Mouse (Mus musculus) lung, postnatal 25 days (tissue): ENCODE results near the gene Ampd1.
A peak's percentile ranks its signal among the peaks of the same experiment; 100 is the strongest.

Experiments
- DNase-seq: peaks from one replicate; pipeline ENCODE4 v3.0.0; 2022; ENCODE audit warnings: low spot score

Ampd1 gene

GRCm38 (mm10) chr3:103073771-103074170, at the start of gene Ampd1:
Gene Ampd1 (plus strand): TSS chr3:103074014.
- DNase-seq = no peak

DNA sequence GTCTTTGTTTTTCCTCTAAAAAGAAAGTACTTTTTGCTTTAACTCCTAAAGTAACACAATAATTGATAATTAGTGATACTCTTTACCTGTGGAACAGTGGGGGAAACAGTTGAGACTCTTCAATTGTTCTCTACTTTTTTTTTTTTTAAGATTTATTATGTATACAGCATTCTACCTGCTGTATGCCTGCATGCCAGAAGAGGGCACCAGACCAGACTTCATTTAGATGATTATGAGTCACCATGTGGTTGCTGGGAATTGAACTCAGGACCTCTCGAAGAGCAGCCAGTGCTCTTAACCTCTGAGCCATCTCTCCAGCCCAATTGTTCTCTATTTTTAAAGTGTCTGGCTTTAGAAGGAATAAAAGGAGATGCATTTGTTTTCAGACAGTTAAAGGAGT, 47.6 kb upstream of the Ampd1 start:
- no peak for DNase-seq

- DNase-seq = no peak
These were observed 33.5 kb upstream of the Ampd1 start for GRCm38 (mm10) chr3:103040285-103040684.

- no peak for DNase-seq
These were observed 32.9 kb upstream of the Ampd1 start for GRCm38 (mm10) chr3:103040861-103041379.

GRCm38 (mm10) chr3:103056016-103056595, 17.7 kb upstream of the Ampd1 start:
- no peak for DNase-seq

DNA sequence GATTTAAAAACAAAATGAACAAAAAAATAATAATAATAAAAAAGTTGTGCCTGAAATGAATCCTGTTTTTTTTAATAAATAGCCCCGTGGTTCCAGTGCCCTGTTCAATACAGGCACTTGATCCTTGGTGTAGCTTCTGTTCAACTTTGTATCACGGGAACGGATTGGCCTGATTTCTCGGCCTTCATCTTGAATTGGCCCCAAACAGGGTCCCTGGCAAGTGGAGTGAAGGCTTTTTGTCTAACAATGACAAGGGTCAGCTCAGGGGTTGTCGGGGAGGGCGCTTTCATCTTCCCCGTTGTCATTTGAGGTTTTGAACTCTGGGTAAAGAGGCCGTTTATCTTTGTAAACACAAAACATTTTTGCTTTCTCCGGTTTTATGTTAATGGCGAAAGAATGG, 16.1 kb upstream of the Ampd1 start:
- DNase-seq = no peak

DNA sequence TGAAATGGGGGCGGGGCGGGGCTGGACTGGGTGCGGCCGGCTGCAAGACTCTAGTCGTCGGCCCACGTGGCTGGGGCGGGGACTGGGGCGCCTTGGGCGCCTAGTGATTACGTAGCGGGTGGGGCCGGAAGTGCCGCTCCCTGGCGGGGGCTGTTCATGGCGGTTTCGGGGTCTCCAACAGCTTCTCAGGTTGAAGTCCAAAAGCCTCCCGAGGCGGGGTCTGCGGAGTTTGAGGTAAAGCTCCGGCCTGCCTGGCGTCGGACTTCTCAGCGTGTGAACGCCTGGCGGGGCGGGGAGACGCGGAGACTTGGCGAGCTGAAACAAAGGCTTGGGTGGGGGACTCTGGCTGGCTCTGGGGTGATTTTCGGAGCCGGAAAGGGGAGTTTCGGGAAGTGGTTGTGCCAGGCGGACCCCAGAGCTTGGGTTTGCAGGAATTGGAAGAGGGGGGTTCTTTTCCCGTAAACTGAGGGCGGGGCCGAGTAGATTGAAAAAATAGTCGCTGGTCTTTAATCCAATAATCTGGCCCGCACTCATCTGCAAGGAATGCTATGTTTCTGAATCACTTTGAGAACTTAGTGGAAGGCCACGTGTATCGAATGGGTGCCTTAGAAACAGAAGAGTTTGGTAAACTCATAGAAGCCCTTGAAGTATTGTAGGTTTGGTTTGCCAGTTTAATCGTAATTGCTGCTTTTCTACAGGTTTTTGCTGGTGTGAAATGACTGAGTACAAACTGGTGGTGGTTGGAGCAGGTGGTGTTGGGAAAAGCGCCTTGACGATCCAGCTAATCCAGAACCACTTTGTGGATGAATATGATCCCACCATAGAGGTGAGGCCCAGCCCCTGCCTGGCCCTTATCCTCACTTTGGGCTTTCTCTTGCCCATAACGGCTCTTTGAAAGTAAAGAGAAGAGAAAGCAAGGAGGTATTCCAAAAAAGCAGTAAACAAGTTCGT, 15.3 kb upstream of the Ampd1 start, which contains the start of gene Nras:
TSS of gene Nras (plus strand) at position 79 of the 951 bp plus-strand sequence.
- peak; percentile 94 for DNase-seq

- DNase-seq = no peak
These were observed 6.9 kb upstream of the Ampd1 start for GRCm38 (mm10) chr3:103066927-103067326.

- DNase-seq = peak; percentile 29
These were observed 4.8 kb upstream of the Ampd1 start for GRCm38 (mm10) chr3:103068971-103069370.

DNA sequence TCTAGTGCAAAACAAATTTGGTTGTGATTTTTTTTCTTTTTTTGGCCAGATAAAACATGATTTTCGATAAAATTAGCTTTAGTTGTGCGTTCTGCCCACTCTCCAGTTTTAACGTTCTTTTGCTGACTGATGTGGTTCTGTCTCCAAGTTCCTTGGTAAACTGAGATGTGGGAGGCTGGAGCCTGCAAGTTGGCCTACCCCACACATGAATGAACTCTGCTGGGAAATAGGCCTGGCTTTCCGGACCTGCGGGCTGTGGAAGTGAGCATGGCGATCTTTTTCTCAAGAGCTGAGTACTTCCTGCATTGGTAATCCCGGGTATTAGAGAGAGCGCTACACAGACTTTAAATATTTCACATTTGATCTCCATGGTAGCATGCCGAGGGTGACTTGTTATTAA, 2.1 kb downstream of the Ampd1 start:
- no peak for DNase-seq

- DNase-seq = no peak
These were observed 2.7 kb downstream of the Ampd1 start for GRCm38 (mm10) chr3:103076476-103076875.

GRCm38 (mm10) chr3:103079301-103079700, 5.5 kb downstream of the Ampd1 start:
- DNase-seq = no peak

DNA sequence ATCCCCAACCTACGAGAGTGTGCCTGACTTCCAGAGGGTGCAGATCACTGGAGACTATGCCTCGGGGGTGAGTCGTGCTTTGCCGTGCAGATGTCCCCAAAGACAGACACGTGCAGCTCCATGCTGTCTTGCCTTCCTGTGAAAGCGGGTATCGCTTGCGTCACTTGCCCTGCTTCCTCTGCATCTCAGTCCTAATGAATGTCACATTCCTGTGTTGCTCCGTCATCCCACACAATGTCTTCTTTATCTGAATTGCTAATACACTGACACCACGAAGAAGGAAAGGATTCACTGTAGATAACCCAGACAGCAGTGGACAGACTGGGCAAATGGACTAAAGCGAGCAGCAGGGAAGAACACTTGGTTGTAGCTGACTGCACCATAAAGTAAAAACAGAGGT, 7.2 kb downstream of the Ampd1 start:
- DNase-seq = no peak

DNA sequence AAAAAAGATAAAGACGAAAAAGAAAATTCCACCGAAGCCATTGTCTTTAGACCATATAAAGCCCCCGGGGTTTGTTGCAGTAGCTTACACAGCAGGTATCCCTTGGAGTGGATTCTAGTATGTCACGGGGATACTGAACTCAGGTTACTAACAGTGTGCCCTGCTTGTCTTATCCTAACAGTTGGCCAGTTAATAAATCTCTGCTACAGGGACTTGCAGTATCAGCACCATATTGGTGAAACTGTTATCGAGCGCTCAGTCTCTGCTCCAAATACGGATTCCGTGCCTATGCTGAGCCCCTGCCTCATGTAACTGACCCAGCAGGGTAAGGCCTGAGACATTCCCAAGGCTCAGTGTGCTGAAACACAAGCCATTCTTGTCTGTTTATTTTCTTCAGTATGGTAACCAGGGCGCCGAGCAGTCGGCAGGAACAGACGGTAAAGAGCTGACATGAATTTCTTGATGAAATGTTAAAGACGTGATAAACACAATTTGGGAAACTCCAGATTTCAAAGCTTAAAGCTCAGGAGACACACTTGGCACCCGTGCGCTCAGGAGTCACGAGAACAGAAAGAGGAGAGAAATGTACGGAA, 8.1 kb downstream of the Ampd1 start:
- no peak for DNase-seq

- DNase-seq = no peak
These were observed 8.9 kb downstream of the Ampd1 start for GRCm38 (mm10) chr3:103082761-103083160.

DNA sequence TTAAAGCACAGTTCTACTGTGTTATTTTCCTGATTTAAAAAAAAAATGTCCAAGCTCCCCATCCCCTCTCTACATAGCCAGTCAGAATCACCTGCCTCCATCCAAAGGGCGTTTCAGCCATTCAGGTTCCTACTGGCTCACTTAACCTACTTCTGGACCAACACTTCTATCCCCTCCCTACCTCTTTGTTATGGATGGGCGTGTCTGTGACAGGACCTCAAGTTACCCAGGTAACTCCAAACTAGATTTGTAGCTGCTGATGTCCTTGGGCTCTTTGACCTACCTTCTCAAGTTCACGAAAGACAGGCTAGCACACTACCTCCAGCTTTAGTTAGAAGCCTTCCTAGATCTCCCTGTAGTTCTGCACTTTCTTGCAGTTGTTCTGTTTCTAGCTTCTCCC, 12.2 kb downstream of the Ampd1 start:
- DNase-seq = no peak

DNA sequence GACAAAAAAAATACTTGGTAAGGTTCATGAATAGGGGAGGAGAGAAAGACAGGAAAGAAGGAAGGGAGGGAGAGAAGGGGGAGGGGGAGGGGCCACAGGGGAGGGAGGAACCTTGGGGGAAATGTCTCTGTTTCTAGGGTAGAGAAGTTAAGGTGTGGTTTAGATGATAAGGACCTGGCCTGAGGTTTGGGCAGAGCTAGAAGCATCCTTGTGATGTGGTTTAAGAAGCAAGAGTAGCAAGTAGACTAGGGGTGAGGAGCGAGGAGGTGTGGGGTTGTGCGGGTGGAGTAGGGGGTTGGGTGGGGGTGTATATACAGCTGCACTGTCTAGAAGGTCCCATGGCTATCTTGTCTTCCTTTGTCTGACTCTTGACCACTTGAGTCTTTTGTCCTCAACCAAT, 17.9 kb downstream of the Ampd1 start:
- DNase-seq = no peak

DNA sequence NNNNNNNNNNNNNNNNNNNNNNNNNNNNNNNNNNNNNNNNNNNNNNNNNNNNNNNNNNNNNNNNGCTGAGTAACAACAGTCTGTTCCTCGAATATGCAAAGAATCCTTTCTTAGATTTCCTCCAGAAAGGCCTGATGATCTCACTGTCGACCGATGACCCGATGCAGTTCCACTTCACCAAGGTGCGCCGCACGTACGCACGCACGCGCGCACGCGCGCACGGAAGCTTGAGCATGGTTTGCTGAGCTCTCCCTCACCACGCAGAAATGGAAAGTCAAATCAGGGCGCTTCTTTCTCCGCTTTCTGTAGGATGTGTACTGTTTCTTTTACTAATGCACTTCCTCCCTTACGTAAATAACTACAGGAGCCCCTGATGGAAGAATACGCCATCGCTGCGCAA, 24.8 kb downstream of the Ampd1 start:
- DNase-seq = no peak

- DNase-seq = no peak
These were observed 25.9 kb downstream of the Ampd1 start for GRCm38 (mm10) chr3:103099667-103100066.

- no peak for DNase-seq
These were observed 26.9 kb downstream of the Ampd1 start for GRCm38 (mm10) chr3:103100735-103101134.

DNA sequence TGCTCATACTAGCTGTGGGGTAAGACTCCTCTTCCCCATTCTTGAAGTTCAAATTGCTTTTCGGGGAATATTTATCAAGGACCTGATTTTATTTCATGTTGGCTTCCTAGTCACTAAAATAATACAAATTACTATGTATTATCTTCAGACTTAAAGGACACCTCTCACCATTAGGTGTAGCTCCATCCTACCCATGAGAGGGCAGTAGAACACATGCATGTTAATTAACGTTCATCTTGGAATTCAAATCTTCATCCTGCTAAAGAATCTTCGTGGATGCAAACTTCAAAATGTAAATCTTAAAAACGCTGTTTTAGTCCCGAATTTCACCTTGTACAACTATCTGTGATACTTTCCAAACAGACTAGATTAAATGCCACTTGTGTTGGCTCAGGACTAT, 27.4 kb downstream of the Ampd1 start:
- DNase-seq = no peak

- no peak for DNase-seq
These were observed 28.1 kb downstream of the Ampd1 start for GRCm38 (mm10) chr3:103101909-103102308.
